Mouse (Mus musculus) testis, adult 2 months (tissue): Measurements from ENCODE around the gene Bloc1s6.

Experiments used
- CTCF ChIP-seq: fragments of 200-500 bp; IDR thresholded peaks from 2 replicates; pipeline ENCODE4 v1.5.1; 2012; ENCODE audit warnings: low read depth, mild to moderate bottlenecking, inconsistent platforms, low read length, moderate library complexity; ENCODE audit not compliant: control insufficient read depth, insufficient read depth, insufficient replicate concordance
- POLR2A ChIP-seq: fragments of 200-500 bp; IDR thresholded peaks from 2 replicates; pipeline ENCODE4 v1.6.1; 2012; ENCODE audit warnings: low read depth, mild to moderate bottlenecking, inconsistent platforms, low read length, moderate library complexity; ENCODE audit not compliant: control insufficient read depth

DNA sequence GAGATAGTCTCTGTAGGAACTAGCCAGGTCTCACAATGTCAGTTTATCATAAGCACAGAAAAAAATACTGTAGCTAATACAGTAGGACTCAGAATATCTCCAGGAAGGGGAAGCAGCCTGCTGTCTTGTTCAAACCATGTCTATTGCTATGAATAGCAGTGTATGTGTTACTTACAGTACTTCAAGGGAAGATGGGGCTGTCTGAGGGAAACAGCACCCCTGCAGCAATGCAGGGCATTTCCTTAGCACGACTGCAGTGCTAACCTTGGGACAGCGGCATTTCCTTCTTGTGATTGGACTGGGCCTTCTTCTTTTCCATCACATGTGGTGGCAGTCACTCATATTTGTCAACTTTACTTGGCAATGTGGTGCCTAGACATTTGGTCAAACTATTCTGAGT, 38.5 kb downstream of the Bloc1s6 start:
- TF ChIP-seq CTCF (no peak), POLR2A (no peak)
